Mouse (Mus musculus) liver, embryonic 14.5 days (tissue): ENCODE measurements around the gene Cavin1.

Source experiments
- CTCF ChIP-seq: IDR thresholded peaks from 2 replicates; pipeline ENCODE4 v1.5.1; 2016; ENCODE audit warnings: antibody characterized with exemption, low read depth, control low read depth
- EP300 ChIP-seq: IDR thresholded peaks from 2 replicates; pipeline ENCODE4 v1.6.1; 2016; ENCODE audit warnings: antibody characterized with exemption, low read depth

DNA sequence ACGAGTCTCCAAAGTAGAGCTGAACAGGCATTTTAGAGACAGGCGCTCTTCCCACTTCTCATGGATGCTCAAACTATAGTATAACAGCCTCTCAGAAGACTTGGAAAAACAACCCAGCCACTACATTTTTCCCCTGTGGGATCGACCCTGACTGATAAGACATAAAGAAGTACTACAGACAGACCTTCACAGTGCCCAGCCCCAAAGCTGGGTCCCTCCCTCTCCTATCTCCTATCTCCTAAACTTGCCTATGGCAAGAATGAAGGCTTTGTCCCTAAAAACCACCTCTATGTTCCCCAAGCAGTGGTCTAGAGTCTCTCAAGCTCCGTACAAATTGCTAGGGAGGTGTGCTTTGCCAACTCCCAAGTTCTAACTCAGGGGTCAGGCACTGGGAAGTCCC lies 63.8 kb downstream of the Cavin1 start:
- TF ChIP-seq CTCF (no peak), EP300 (no peak)
